ENCODE assay signal across 26 mouse cellular contexts in genomic region chr6:34674416-34674815, GRCm38 (mm10).
DNase-seq lines count a peak whose midpoint lies in the region; ATAC-seq and TF ChIP-seq lines count a peak whose summit lies in the region.
"Had no signal": no experiment of that assay in that cellular context is flagged by ENCODE, and none has a peak within 500 bp of the region (broad histone marks: within the 10 kb centered on the region; RNA-seq: fewer than 3 reads in every experiment).

No protein-coding gene starts in this region.

- WGBS in heart, embryonic 13.5 days, result 56% methylated on average over 7 of the region's 7 CpGs
- WGBS in heart, adult 2 months, result 61% methylated on average over 7 of the region's 7 CpGs
- WGBS in liver, postnatal 0 days (ENCODE audit: insufficient replicate concordance), result 25% methylated on average over 7 of the region's 7 CpGs
- WGBS in hindbrain, postnatal 0 days, result 89% methylated on average over 7 of the region's 7 CpGs
- 90% methylated on average over 7 of the region's 7 CpGs for WGBS in midbrain, embryonic 16.5 days

- H3K36me3 ChIP-seq in heart, embryonic 13.5 days, result 0 out of 2 replicates have a peak, but pooled peaks cover 6% of the 10 kb centered on the region
- H3K36me3 ChIP-seq in heart, adult 2 months (ENCODE audit: control insufficient read depth, insufficient read depth, low read length), result no peaks in the 10 kb centered on the region; the same call in 1 of the 2 replicates
- no peaks in the 10 kb centered on the region for H3K36me3 ChIP-seq in liver, postnatal 0 days (replicated peaks; ENCODE audit: insufficient read depth, low read length)
- no peaks in the 10 kb centered on the region for H3K36me3 ChIP-seq in hindbrain, postnatal 0 days (ENCODE audit: insufficient read depth, low read length)
- no peaks in the 10 kb centered on the region for H3K36me3 ChIP-seq in midbrain, embryonic 16.5 days (ENCODE audit: control insufficient read depth, insufficient read depth, low read length)
- H3K36me3 ChIP-seq: intestine, embryonic 15.5 days; limb, embryonic 12.5 days; midbrain, embryonic 10.5 days; neural tube, embryonic 12.5 days had no signal

- H3K4me2 ChIP-seq in heart, embryonic 13.5 days, result peak overlapping the region; percentile 4
- H3K4me2 ChIP-seq in liver, postnatal 0 days (ENCODE audit: low read depth, low read length), result peak overlapping the region; percentile 36
- no peak overlapping the region for H3K4me2 ChIP-seq in hindbrain, postnatal 0 days (ENCODE audit: low read depth, low read length)
- no peak overlapping the region for H3K4me2 ChIP-seq in midbrain, embryonic 16.5 days (ENCODE audit: low read length)
- H3K4me2 ChIP-seq: embryonic facial prominence, embryonic 13.5 days; forebrain, embryonic 13.5 days; hindbrain, embryonic 14.5 days; intestine, embryonic 15.5 days; limb, embryonic 12.5 days; lung, embryonic 14.5 days; neural tube, embryonic 12.5 days had no signal

- no peak for TF ChIP-seq EP300 in heart, adult 2 months (IDR thresholded peaks at IDR 0.05; ENCODE audit: insufficient read depth, low read depth, low read length)
- no peak for TF ChIP-seq EP300 in liver, postnatal 0 days (IDR thresholded peaks at IDR 0.05; ENCODE audit: low read depth)

- intact Hi-C loops in heart, adult 2 months (cut with DNase I), result no loop called here

- no peak for DNase-seq in heart, adult 2 months
- peak; percentile 82 for DNase-seq in 416B (ENCODE audit: low read depth)
- DNase-seq in liver, postnatal 0 days, result no peak
- DNase-seq in hindbrain, postnatal 0 days (ENCODE audit: low spot score), result no peak
- no peak for DNase-seq in ovary, postnatal 14 days (ENCODE audit: low spot score)
- DNase-seq: adrenal gland, adult 2 months; cerebellum, adult 11-12 months; cerebellum, postnatal 10 days; gastrocnemius, adult 2 months; kidney, adult 8-10 months; kidney, postnatal 10 days; lung, embryonic 14.5 days; right cerebral cortex, postnatal 25 days; spleen, adult 18-20 months had no signal

- no peak overlapping the region for H3K9ac ChIP-seq in heart, embryonic 13.5 days
- H3K9ac ChIP-seq in heart, adult 2 months (ENCODE audit: low read depth, low read length), result no peak overlapping the region
- no peak overlapping the region for H3K9ac ChIP-seq in liver, postnatal 0 days (replicated peaks)
- no peak overlapping the region for H3K9ac ChIP-seq in hindbrain, postnatal 0 days (replicated peaks; ENCODE audit: low read length)
- H3K9ac ChIP-seq in midbrain, embryonic 16.5 days (ENCODE audit: low read depth, low read length), result no peak overlapping the region
- H3K9ac ChIP-seq: embryonic facial prominence, embryonic 13.5 days; forebrain, embryonic 13.5 days; hindbrain, embryonic 14.5 days; intestine, embryonic 15.5 days; limb, embryonic 12.5 days; lung, embryonic 14.5 days; neural tube, embryonic 12.5 days had no signal

- no peak for ATAC-seq in heart, embryonic 13.5 days (ENCODE audit: extremely low read depth, insufficient number of reproducible peaks, low FRiP score, low TSS enrichment)
- ATAC-seq in hematopoietic stem cell, adult 5-6 weeks (replicated peaks in 1 of 2; ENCODE audit: insufficient read depth in 1 of 2, low FRiP score in 2 of 2, low TSS enrichment in 1 of 2, low read depth in 1 of 2, poor library complexity in 2 of 2, severe bottlenecking in 2 of 2), result peak; percentile 70 to 75
- no peak for ATAC-seq in liver, postnatal 0 days
- ATAC-seq in hindbrain, postnatal 0 days, result no peak
- no peak for ATAC-seq in midbrain, embryonic 16.5 days
- ATAC-seq: forebrain, embryonic 13.5 days; intestine, embryonic 15.5 days had no signal

- H3K27me3 ChIP-seq in heart, embryonic 13.5 days (replicated peaks), result no peaks in the 10 kb centered on the region
- no peaks in the 10 kb centered on the region for H3K27me3 ChIP-seq in heart, adult 2 months (ENCODE audit: control insufficient read depth, insufficient read depth, low read length)
- H3K27me3 ChIP-seq in liver, postnatal 0 days (ENCODE audit: insufficient read depth, low read length), result no peaks in the 10 kb centered on the region
- no peaks in the 10 kb centered on the region for H3K27me3 ChIP-seq in hindbrain, postnatal 0 days (ENCODE audit: insufficient read depth, low read length)
- H3K27me3 ChIP-seq in midbrain, embryonic 16.5 days (ENCODE audit: control insufficient read depth, insufficient read depth, low read depth, low read length), result no peaks in the 10 kb centered on the region
- H3K27me3 ChIP-seq: embryonic facial prominence, embryonic 13.5 days; forebrain, embryonic 13.5 days; intestine, embryonic 15.5 days; limb, embryonic 12.5 days; neural tube, embryonic 12.5 days had no signal

- H3K79me2 ChIP-seq in heart, adult 2 months (replicated peaks; ENCODE audit: control insufficient read depth, insufficient read depth, low read length), result no peaks in the 10 kb centered on the region

- H3K27ac ChIP-seq in heart, embryonic 13.5 days (replicated peaks), result no peak overlapping the region
- H3K27ac ChIP-seq in heart, adult 2 months, result no peak overlapping the region
- no peak overlapping the region for H3K27ac ChIP-seq in liver, postnatal 0 days (ENCODE audit: low read depth)
- H3K27ac ChIP-seq in hindbrain, postnatal 0 days, result no peak overlapping the region
- no peak overlapping the region for H3K27ac ChIP-seq in midbrain, embryonic 16.5 days (ENCODE audit: low read length)
- H3K27ac ChIP-seq: embryonic facial prominence, embryonic 13.5 days; forebrain, embryonic 13.5 days; gastrocnemius, adult 2 months; heart, embryonic 10.5 days; hindbrain, embryonic 14.5 days; intestine, embryonic 15.5 days; limb, embryonic 12.5 days; midbrain, embryonic 10.5 days; neural tube, embryonic 12.5 days had no signal

- no peaks in the 10 kb centered on the region for H3K9me3 ChIP-seq in heart, embryonic 13.5 days
- no peaks in the 10 kb centered on the region for H3K9me3 ChIP-seq in liver, postnatal 0 days (ENCODE audit: low read length)
- no peaks in the 10 kb centered on the region for H3K9me3 ChIP-seq in hindbrain, postnatal 0 days (ENCODE audit: low read length)
- no peaks in the 10 kb centered on the region for H3K9me3 ChIP-seq in midbrain, embryonic 16.5 days (replicated peaks; ENCODE audit: control insufficient read depth, low read length, poor library complexity, severe bottlenecking)
- H3K9me3 ChIP-seq: embryonic facial prominence, embryonic 13.5 days; forebrain, embryonic 13.5 days; heart, embryonic 10.5 days; intestine, embryonic 15.5 days; limb, embryonic 12.5 days; midbrain, embryonic 10.5 days; neural tube, embryonic 12.5 days had no signal

- peaks cover 9% of the 10 kb centered on the region for H3K4me1 ChIP-seq in heart, embryonic 13.5 days
- H3K4me1 ChIP-seq in heart, adult 2 months (ENCODE audit: control insufficient read depth, insufficient read depth, low read length), result peaks cover 1% of the 10 kb centered on the region
- no peaks in the 10 kb centered on the region for H3K4me1 ChIP-seq in liver, postnatal 0 days (ENCODE audit: insufficient read depth)
- H3K4me1 ChIP-seq in hindbrain, postnatal 0 days (ENCODE audit: insufficient read depth, low read length), result no peaks in the 10 kb centered on the region
- H3K4me1 ChIP-seq in midbrain, embryonic 16.5 days (ENCODE audit: control insufficient read depth, insufficient read depth, low read length), result no peaks in the 10 kb centered on the region
- H3K4me1 ChIP-seq: forebrain, embryonic 13.5 days; intestine, embryonic 15.5 days; limb, embryonic 12.5 days; midbrain, embryonic 10.5 days; neural tube, embryonic 12.5 days had no signal

- no peak overlapping the region for H3K4me3 ChIP-seq in heart, embryonic 13.5 days
- H3K4me3 ChIP-seq in heart, adult 2 months, result no peak overlapping the region
- H3K4me3 ChIP-seq in liver, postnatal 0 days (ENCODE audit: low read depth, low read length), result no peak overlapping the region
- no peak overlapping the region for H3K4me3 ChIP-seq in hindbrain, postnatal 0 days (ENCODE audit: low read length)
- H3K4me3 ChIP-seq in midbrain, embryonic 16.5 days (ENCODE audit: low read depth, low read length), result no peak overlapping the region
- H3K4me3 ChIP-seq: embryonic facial prominence, embryonic 13.5 days; erythroblast, embryonic 14.5 days; forebrain, embryonic 13.5 days; gastrocnemius, adult 2 months; heart, embryonic 10.5 days; intestine, embryonic 15.5 days; limb, embryonic 12.5 days; midbrain, embryonic 10.5 days; neural tube, embryonic 12.5 days had no signal

- TF ChIP-seq POLR2A in heart, adult 2 months (IDR thresholded peaks at IDR 0.05; ENCODE audit: insufficient read depth, low read depth, low read length), result no peak

- no peak for TF ChIP-seq CTCF in heart, adult 2 months (IDR thresholded peaks at IDR 0.05)
- no peak for TF ChIP-seq CTCF in liver, postnatal 0 days (IDR thresholded peaks at IDR 0.05; ENCODE audit: low read depth)
- no peak for TF ChIP-seq CTCF in hindbrain, postnatal 0 days (IDR thresholded peaks at IDR 0.05; ENCODE audit: low read depth)

Comparison
In these comparisons a context has a peak if more than half of its experiments do, and no peak if none do; other contexts are left out.
1. ATAC-seq: peak in hematopoietic stem cell, adult 5-6 weeks (2 of 2); none in heart, embryonic 13.5 days (single experiment), liver, postnatal 0 days (single experiment), hindbrain, postnatal 0 days (single experiment) and midbrain, embryonic 16.5 days (single experiment).
2. H3K4me2 ChIP-seq: peak in heart, embryonic 13.5 days (single experiment) and liver, postnatal 0 days (single experiment); none in hindbrain, postnatal 0 days (single experiment) and midbrain, embryonic 16.5 days (single experiment).